Mouse (Mus musculus): Measurements from ENCODE around the gene Kdm4b.

- no peak for TF ChIP-seq CTCF (IDR thresholded peaks at IDR 0.05; ENCODE audit: low read depth, low read length)
- no peak for TF ChIP-seq EP300 (IDR thresholded peaks at IDR 0.05; ENCODE audit: insufficient read depth, low read depth, low read length)
Measured at GRCm38 (mm10) chr17:56326153-56327147, 588 bp downstream of the Kdm4b start.

Measured in ES-Bruce4 (cell line).